Mouse (Mus musculus): Measurements from ENCODE around the gene Rnf10.

DNA sequence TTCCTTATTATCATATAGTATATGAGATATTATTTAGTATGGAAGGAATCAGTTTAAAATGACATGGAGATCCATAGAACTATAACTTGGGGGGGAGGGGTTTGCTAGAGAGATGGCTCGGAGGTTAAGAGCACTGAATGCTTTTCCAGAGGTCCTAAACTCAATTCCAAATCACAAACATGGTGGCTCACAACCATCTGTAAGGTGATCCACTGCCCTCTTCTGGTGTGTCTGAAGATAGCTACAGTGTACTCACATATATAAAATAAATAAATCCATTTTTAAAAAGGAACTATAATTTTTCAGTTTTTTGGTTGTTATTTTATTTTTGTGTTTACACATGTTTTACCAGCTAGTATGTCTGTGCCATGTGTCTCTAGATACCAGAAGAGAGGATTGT lies 1.7 kb upstream of the Rnf10 start:
- TF ChIP-seq CTCF (IDR thresholded peaks at IDR 0.05; ENCODE audit: control insufficient read depth, insufficient read depth, insufficient read length) (no peak), MYOD1 (IDR thresholded peaks at IDR 0.05; ENCODE audit: control insufficient read depth, insufficient read length, low read depth) (no peak)

Data from C2C12 (cell line).